Mouse (Mus musculus): ENCODE data around the gene Cpne5. TPM values are rescaled to one million over a fixed set of nuclear protein-coding genes. Genes with fewer than 3 reads are reported as not detected.

Cpne5 gene
- 17.1 and 20.6 TPM in 2 replicates for polyA plus RNA-seq (2021; fragmentation: Nextera tagmentation)
- long read RNA-seq, experiment 1, full-length matches to known transcripts: 1 of 15 reads
- long read RNA-seq, experiment 1, partial matches to known transcripts: 10 of 15 reads
- long read RNA-seq, experiment 1, other reads (novel, unspliced or antisense): 4 of 15 reads
- long read RNA-seq, experiment 2, full-length matches to known transcripts: 6 of 26 reads
- long read RNA-seq, experiment 2, partial matches to known transcripts: 14 of 26 reads
- long read RNA-seq, experiment 2, other reads (novel, unspliced or antisense): 6 of 26 reads

DNA sequence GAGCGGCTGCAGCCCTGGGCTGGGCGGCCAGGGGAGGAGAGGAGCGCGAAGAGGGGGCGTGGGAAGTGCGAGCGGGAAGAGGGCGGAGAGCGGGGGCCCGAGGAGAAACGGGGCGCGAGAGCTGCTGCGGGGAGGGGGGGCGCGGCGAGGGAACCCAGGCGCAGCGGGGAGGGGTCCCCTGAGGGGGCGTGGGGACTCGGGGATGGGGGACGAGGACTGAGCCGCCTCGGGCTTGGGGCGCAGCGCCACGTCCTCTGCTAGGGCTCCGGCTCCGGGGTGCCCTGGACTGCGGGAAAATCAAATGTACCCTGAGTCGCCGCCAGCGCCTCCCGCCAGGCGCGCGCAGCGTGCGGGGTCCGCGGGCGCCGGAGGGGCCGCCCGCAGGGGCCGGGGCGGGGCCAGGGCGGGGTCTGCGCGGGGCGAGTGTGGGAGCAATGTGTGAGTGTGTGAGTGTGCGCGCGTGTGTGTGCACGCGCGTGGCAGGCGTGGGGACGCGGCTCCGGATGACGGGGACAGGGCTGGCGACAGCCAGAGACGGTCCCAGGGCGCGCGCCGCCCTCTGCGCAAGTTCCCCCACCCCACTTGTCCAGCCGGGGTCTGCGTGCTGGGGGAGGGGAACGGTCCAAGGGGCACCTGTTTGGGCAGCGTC lies at the start of gene Cpne5:
Gene Cpne5, minus strand, starts transcription at position 396 of the 649 bp plus-strand sequence.

DNA sequence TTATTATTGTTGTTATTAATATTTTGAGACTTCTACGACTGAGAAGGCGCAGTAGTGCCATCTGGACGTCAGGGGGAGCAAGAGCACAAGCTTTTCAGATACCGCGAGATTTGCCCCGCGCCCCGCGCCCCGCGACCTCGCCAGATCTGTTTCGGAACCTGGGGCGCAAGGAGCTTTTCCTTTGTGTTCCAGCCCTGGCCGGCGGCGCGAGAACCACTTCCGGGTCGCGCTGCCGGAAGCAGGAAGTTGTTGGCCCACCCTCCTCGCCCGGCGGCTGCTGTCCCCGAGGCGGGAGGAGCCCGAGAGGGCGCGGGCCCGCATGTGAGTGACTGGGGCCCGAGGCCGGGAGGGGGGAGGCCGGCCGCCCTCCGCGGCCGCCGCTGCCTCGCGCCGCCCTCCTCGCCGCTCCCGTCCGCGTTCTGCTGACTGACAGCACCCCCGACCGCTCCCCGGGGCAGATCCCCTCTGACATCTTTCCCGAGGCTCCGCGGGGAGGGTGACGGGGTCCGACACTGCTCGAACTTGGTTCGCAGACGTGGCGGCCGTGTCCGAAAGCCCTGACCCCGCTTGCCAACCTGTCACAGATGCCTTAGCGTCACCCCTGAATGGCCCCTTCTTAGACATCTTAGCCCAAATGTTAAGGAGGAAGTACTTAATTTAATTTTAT lies 30.8 kb upstream of the Cpne5 start, which contains the start of gene BC004004:
Gene BC004004, plus strand, starts transcription at position 107 of the 667 bp plus-strand sequence.

DNA sequence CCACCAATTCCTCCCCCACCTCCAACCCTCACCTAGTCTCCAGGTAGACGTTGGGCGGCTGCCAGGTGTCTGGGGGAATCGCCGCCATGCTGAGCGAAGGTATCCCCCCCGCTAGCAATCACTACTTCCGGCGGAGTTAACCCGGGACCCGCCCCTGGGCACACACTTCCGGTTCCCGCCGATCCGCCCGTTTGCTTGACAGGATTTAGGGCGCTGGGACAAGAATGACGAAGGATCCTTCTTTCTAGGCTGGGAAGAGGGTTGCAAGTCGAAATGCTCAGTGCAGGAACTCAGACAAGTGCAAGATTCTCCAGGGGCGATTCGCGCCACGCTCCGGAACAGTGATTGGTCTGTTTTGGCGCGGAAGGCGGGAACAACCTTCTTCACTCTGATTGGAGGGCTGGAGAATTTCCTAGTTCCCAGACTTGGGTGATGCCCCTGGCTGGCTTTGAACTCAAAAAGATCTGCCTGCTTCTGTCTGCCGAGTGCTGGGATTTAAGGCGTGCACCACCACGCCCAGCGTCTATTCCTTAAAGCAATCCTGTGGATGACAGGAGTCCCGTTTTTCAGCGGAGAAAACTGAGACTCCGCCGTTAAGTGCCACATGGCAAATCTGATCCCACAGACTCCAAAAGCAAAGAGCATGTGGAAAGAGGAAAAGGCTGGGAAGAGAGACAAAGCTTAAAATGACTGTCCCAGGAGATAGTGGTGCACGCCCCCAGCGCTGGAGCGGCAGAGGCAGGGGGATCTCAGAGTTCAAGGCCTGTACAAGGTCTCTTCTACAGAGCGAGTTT lies 26.1 kb upstream of the Cpne5 start, which contains the start of gene Ppil1:
Gene Ppil1, minus strand, starts transcription at position 347 of the 794 bp plus-strand sequence.

DNA sequence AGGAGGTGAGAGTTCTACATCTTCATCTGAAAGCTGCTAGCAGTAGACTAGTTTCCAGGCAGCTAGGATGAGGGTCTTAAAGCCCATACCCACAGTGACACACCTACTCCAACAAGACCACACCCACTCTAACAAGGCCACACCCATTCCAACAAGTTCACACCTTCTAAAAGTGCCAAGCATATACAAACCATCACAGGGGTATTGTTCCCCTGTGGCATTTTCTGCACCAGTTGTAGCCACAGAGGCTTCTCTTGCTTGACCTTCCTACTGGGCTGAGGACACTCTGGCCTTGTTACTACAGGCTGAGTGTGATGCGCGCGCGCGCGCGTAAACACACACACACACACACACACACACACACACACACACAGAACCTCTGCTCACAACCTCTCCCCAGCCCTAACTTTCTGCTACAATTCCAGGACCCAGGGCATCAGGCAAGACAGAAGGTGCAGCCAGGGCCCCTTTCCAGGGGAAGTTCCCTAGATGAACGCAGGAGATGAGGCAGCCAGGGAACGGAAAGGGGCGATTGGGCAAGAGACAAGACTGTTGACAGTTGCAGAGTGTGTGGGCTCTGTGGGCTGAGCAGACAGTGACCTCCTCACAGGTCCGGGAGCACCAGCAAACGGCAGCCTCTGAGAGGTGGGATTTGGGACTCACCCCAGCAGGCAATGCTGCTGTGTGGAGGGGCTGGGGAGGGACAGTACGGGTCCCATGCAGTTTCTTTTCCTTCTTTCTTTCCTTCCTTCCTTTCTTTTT lies 124.2 kb downstream of the Cpne5 start, which contains the start of gene Rab44:
Gene Rab44, plus strand, starts transcription at position 555 of the 762 bp plus-strand sequence.

Other genes with a start within 250 kb of the Cpne5 start
- 10.5 and 10.7 TPM in 2 replicates for gene Stk38, start 230.2 kb downstream of the Cpne5 start, polyA plus RNA-seq (2021; fragmentation: Nextera tagmentation)
- 105 and 117 TPM in 2 replicates for gene Srsf3, start 205.5 kb downstream of the Cpne5 start, polyA plus RNA-seq (2021; fragmentation: Nextera tagmentation)
- 14.5 and 14.7 TPM in 2 replicates for gene Cdkn1a, start 147.2 kb downstream of the Cpne5 start, polyA plus RNA-seq (2021; fragmentation: Nextera tagmentation)
- not detected in 2 replicates for gene Rab44, start 124.0 kb downstream of the Cpne5 start, polyA plus RNA-seq (2021; fragmentation: Nextera tagmentation)
- gene Ppil1, start 26.0 kb upstream of the Cpne5 start, polyA plus RNA-seq (2021; fragmentation: Nextera tagmentation): 32.8 and 35.7 TPM in 2 replicates
- 137 and 150 TPM in 2 replicates for gene BC004004, start 30.6 kb upstream of the Cpne5 start, polyA plus RNA-seq (2021; fragmentation: Nextera tagmentation)
- 0.18 and 0.39 TPM in 2 replicates for gene Pi16, start 79.5 kb upstream of the Cpne5 start, polyA plus RNA-seq (2021; fragmentation: Nextera tagmentation)
- 220 TPM in 2 replicates for gene Mtch1, start 109.8 kb upstream of the Cpne5 start, polyA plus RNA-seq (2021; fragmentation: Nextera tagmentation)
- gene Fgd2, start 122.7 kb upstream of the Cpne5 start, polyA plus RNA-seq (2021; fragmentation: Nextera tagmentation): 2.9 and 4.5 TPM in 2 replicates

All from layer of hippocampus, adult 6 months (tissue).